ENCODE assay signal across 19 mouse cellular contexts in the genomic region with DNA sequence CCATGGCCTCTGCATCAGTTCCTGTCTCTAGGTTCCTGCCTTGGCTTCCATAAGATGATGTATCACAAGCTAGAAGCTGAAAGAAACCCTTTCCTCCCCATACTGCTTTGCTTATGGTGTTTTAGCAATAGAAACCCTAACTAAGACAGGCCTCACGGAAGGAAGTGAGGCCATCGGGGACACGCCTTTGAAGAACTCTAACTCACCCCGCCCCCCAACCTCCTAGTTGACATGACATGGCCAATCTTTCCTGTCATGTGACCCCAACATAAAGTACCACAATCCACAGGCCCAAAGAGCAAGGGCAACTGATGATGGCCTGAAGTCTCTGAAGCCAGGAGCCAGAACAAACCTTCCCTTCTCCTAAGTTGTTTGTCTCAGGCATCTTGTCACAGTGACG.
DNase-seq lines count a peak whose midpoint lies in the region; ATAC-seq lines count a peak whose summit lies in the region.
"Had no signal": no experiment of that assay in that cellular context is flagged by ENCODE, and none has a peak within 500 bp of the region (broad histone marks: within the 10 kb centered on the region; RNA-seq: fewer than 3 reads in every experiment).

No protein-coding gene starts in this region.

- H3K27me3 ChIP-seq in midbrain, embryonic 11.5 days (ENCODE audit: control insufficient read depth, insufficient read depth, low read length), result no peaks in the 10 kb centered on the region
- H3K27me3 ChIP-seq: embryonic facial prominence, embryonic 12.5 days; forebrain, embryonic 13.5 days; forebrain, embryonic 15.5 days had no signal

- H3K4me1 ChIP-seq in midbrain, embryonic 11.5 days (ENCODE audit: control insufficient read depth, insufficient read depth, low read length), result no peaks in the 10 kb centered on the region
- H3K4me1 ChIP-seq: embryonic facial prominence, embryonic 12.5 days; forebrain, embryonic 13.5 days; forebrain, embryonic 15.5 days had no signal

- H3K4me2 ChIP-seq in midbrain, embryonic 11.5 days, result no peak overlapping the region
- H3K4me2 ChIP-seq: embryonic facial prominence, embryonic 12.5 days; forebrain, embryonic 13.5 days; forebrain, embryonic 15.5 days had no signal

- H3K36me3 ChIP-seq in midbrain, embryonic 11.5 days (ENCODE audit: control insufficient read depth, insufficient read depth, low read length), result no peaks in the 10 kb centered on the region
- H3K36me3 ChIP-seq: forebrain, embryonic 15.5 days had no signal

- ATAC-seq in megakaryocyte, adult 5-6 weeks (ENCODE audit: poor library complexity, severe bottlenecking), result peak; percentile 63
- no peak for ATAC-seq in midbrain, embryonic 11.5 days (ENCODE audit: low FRiP score)
- ATAC-seq: forebrain, embryonic 13.5 days; forebrain, embryonic 15.5 days; forebrain, postnatal 0 days had no signal

- H3K9me3 ChIP-seq in midbrain, embryonic 11.5 days (ENCODE audit: control insufficient read depth, low read length), result no peaks in the 10 kb centered on the region
- H3K9me3 ChIP-seq: embryonic facial prominence, embryonic 10.5 days; embryonic facial prominence, embryonic 12.5 days; forebrain, embryonic 13.5 days; forebrain, embryonic 15.5 days had no signal

- no peak overlapping the region for H3K9ac ChIP-seq in midbrain, embryonic 11.5 days (ENCODE audit: low read length)
- H3K9ac ChIP-seq: embryonic facial prominence, embryonic 12.5 days; forebrain, embryonic 13.5 days; forebrain, embryonic 15.5 days; forebrain, postnatal 0 days had no signal

- no peak overlapping the region for H3K4me3 ChIP-seq in midbrain, embryonic 11.5 days (ENCODE audit: low read depth, low read length)
- H3K4me3 ChIP-seq: embryonic facial prominence, embryonic 10.5 days; embryonic facial prominence, embryonic 12.5 days; forebrain, embryonic 13.5 days; forebrain, embryonic 15.5 days had no signal

- no peak overlapping the region for H3K27ac ChIP-seq in midbrain, embryonic 11.5 days (ENCODE audit: low read depth, low read length)
- H3K27ac ChIP-seq: embryonic facial prominence, embryonic 10.5 days; embryonic facial prominence, embryonic 12.5 days; forebrain, embryonic 13.5 days; forebrain, embryonic 15.5 days had no signal

- WGBS in midbrain, embryonic 11.5 days, result 92% methylated on average over 5 of the region's 5 CpGs

- DNase-seq in CD4-positive helper T cell, adult 2 months (ENCODE audit: low read depth, low spot score), result peak; percentile 14
- no peak for DNase-seq in urinary bladder, postnatal 10 days (ENCODE audit: low spot score)
- DNase-seq in midbrain, embryonic 11.5 days (ENCODE audit: low spot score, missing footprints), result no peak
- DNase-seq in adipocyte (ENCODE audit: low spot score), result no peak
- DNase-seq: adrenal gland, adult 8-10 months; adrenal gland, postnatal 14 days; adrenal gland, postnatal 36 days; B cell, adult 2 months; cerebellum, adult 11-12 months; cerebellum, adult 2 months; cerebellum, adult 9-10 months; cerebellum, postnatal 10 days; cerebellum, postnatal 25 days; forebrain, postnatal 0 days had no signal
